Mouse (Mus musculus) liver, embryonic 14.5 days (tissue): ENCODE results near the gene Slc25a12. TPM values are rescaled to one million over a fixed set of nuclear protein-coding genes. Genes with fewer than 3 reads are reported as not detected.

ENCODE experiments used
- ATAC-seq: fragments of 200-750 bp; cut with Nextera tagmentation; 2 replicates; pipeline ENCODE4 v1.8.0; 2017; ENCODE audit warnings: moderate number of reproducible peaks, mild to moderate bottlenecking, moderate library complexity; ENCODE audit not compliant: insufficient read depth
- DNase-seq, 3 experiments: peaks; one replicate each; pipeline ENCODE4 v3.0.0-alpha.2; 2012 to 2013; ENCODE audit warnings: low read depth in 3 of 3, low spot score in 3 of 3
- H3K27ac ChIP-seq: fragments of 300-500 bp; sonication (generic); 2 replicates; pipeline ENCODE4 v1.5.1; 2014; ENCODE audit warnings: moderate library complexity, mild to moderate bottlenecking, control low read depth, inconsistent platforms
- H3K27me3 ChIP-seq: fragments of 300-500 bp; sonication (generic); 2 replicates; pipeline ENCODE4 v1.6.1; 2014; ENCODE audit warnings: mild to moderate bottlenecking, low read length, moderate library complexity; ENCODE audit not compliant: control insufficient read depth, insufficient read depth
- H3K36me3 ChIP-seq: fragments of 300-500 bp; sonication (generic); replicated peaks from 2 replicates; pipeline ENCODE4 v1.6.1; 2014; ENCODE audit warnings: low read depth; ENCODE audit not compliant: control insufficient read depth, insufficient read depth
- H3K4me1 ChIP-seq, 2 experiments: fragments of 200-500 bp in 1 of 2; fragments of 300-500 bp in 1 of 2; sonication (generic) in 1 of 2; replicated peaks; 2 replicates each; pipeline ENCODE4 v1.6.1; 2012 to 2014; ENCODE audit warnings: antibody characterized with exemption in 1 of 2, inconsistent platforms in 1 of 2, low read length in 1 of 2; ENCODE audit not compliant: control insufficient read depth in 2 of 2, insufficient read depth in 2 of 2
- H3K4me2 ChIP-seq: fragments of 300-500 bp; sonication (generic); 2 replicates; pipeline ENCODE4 v1.6.1; 2014; ENCODE audit warnings: low read depth, mild to moderate bottlenecking, control low read depth, moderate library complexity
- H3K4me3 ChIP-seq, 2 experiments: fragments of 200-500 bp in 1 of 2; fragments of 300-500 bp in 1 of 2; sonication (generic) in 1 of 2; 2 replicates each; pipeline ENCODE4 v1.5.1; 2012 to 2014; ENCODE audit warnings: low read depth in 2 of 2, low read length in 2 of 2, mild to moderate bottlenecking in 2 of 2, control low read depth in 1 of 2, inconsistent platforms in 1 of 2, moderate library complexity in 1 of 2; ENCODE audit not compliant: insufficient read depth in 1 of 2
- H3K9ac ChIP-seq: fragments of 300-500 bp; sonication (generic); replicated peaks from 2 replicates; pipeline ENCODE4 v1.6.1; 2014; ENCODE audit warnings: mild to moderate bottlenecking, control low read depth, moderate library complexity
- H3K9me3 ChIP-seq: fragments of 300-500 bp; sonication (generic); 2 replicates; pipeline ENCODE4 v1.6.1; 2016; ENCODE audit warnings: low read length, mixed read lengths; ENCODE audit not compliant: control insufficient read depth
- CTCF ChIP-seq: IDR thresholded peaks from 2 replicates; pipeline ENCODE4 v1.5.1; 2016; ENCODE audit warnings: antibody characterized with exemption, low read depth, control low read depth
- EP300 ChIP-seq: IDR thresholded peaks from 2 replicates; pipeline ENCODE4 v1.6.1; 2016; ENCODE audit warnings: antibody characterized with exemption, low read depth
- WGBS: fragments of 180-500 bp; shearing (Covaris S2); extraction: QIAGEN DNeasy Blood & Tissue Kit; methylation state at CpG from one replicate; pipeline ENCODE4 v1.1.7; 2014; ENCODE audit not compliant: insufficient replicate concordance; 5-methylcytosine and 5-hydroxymethylcytosine counted together
- polyA plus RNA-seq, 2 experiments: library from polyadenylated mRNA; depleted of rRNA in 1 of 2; stranded (reverse) in 1 of 2; unstranded in 1 of 2; fragments of >200 nt; fragmentation: Nextera tagmentation in 1 of 2; extraction: Ambion mirVana in 1 of 2; gene quantifications; 2 replicates each; pipeline versions ENCODE4 v1.2.1 to v1.2.3; 2012 to 2014

The Slc25a12 gene
- polyA plus RNA-seq, 2 experiments = 12.8 to 23.0 TPM

DNA sequence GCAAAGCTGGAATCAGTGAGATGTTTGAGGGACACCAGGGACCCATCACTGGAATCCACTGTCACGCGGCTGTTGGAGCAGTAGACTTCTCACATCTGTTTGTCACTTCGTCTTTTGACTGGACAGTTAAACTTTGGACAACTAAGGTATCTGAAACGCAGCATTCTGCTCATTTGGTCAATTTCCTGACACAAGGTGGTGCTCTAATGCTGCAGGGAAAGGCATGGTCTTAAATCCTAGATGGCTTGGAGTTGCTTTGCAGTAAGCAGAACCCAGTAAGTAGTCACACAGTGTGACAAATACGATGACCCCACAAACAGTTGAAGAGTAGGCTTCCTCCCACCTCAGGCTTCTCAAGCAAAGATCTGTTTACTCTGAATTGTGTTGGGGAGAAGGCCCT lies 116.7 kb downstream of the Slc25a12 start:
- no peaks in the 10 kb centered on the region for H3K9me3 ChIP-seq
- no peak overlapping the region for H3K27ac ChIP-seq
- peaks cover 0 to 5% of the 10 kb centered on the region in 2 experiments; a peak in 1 of 4 replicates for H3K4me1 ChIP-seq
- peaks cover 29% of the 10 kb centered on the region for H3K36me3 ChIP-seq
- ATAC-seq = no peak
- 72% methylated on average over 5 of the region's 5 CpGs for WGBS
- DNase-seq = no peak
- no peak overlapping the region for H3K9ac ChIP-seq
- H3K4me2 ChIP-seq = no peak overlapping the region
- no peaks in the 10 kb centered on the region for H3K27me3 ChIP-seq
- peak; percentile 62 for TF ChIP-seq CTCF
- TF ChIP-seq EP300 = no peak
- H3K4me3 ChIP-seq = no peak overlapping the region

- no peak overlapping the region for H3K9ac ChIP-seq
- H3K36me3 ChIP-seq = peaks cover 29% of the 10 kb centered on the region
- no peak overlapping the region for H3K4me2 ChIP-seq
- no peak overlapping the region for H3K4me3 ChIP-seq
- 0 out of 2 replicates have a peak, but pooled peaks have one; percentile 30 for TF ChIP-seq EP300
- TF ChIP-seq CTCF = no peak
- ATAC-seq (no peak), DNase-seq (no peak)
- H3K9me3 ChIP-seq = no peaks in the 10 kb centered on the region
- WGBS = 11% methylated on average over 3 of the region's 3 CpGs
- H3K4me1 ChIP-seq = no peaks in the 10 kb centered on the region
- H3K27ac ChIP-seq = no peak overlapping the region
- H3K27me3 ChIP-seq = no peaks in the 10 kb centered on the region
Observed at GRCm38 (mm10) chr2:71248071-71248470, 119.5 kb downstream of the Slc25a12 start.

DNA sequence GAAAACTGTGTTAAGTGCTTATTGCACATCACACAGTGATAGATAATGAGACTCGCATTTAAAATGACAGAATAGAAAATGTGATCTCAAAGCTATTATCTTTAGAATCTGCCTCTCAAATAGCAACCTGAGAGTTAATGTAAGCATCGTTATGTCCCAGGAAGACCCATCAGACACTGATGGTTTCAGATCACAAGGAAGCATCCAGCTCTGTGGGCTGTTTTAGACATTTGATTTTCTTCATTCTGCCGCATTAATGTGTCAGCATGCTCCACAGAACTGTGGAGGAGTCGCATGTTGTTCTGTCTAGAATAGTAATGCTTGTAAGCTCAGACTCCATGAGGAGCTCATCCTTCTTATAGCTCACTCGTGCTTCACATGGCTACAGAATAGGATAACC lies 121.5 kb downstream of the Slc25a12 start:
- Histone ChIP-seq H3K4me3 (no peak overlapping the region), H3K36me3 (peaks cover 15% of the 10 kb centered on the region), H3K27ac (no peak overlapping the region), H3K9me3 (no peaks in the 10 kb centered on the region), H3K4me2 (no peak overlapping the region), H3K9ac (no peak overlapping the region), H3K27me3 (no peaks in the 10 kb centered on the region), H3K4me1 (no peaks in the 10 kb centered on the region)
- TF ChIP-seq CTCF = no peak
- TF ChIP-seq EP300 = no peak
- WGBS = 82% methylated on average over 5 of the region's 5 CpGs
- ATAC-seq (no peak), DNase-seq (no peak)

DNA sequence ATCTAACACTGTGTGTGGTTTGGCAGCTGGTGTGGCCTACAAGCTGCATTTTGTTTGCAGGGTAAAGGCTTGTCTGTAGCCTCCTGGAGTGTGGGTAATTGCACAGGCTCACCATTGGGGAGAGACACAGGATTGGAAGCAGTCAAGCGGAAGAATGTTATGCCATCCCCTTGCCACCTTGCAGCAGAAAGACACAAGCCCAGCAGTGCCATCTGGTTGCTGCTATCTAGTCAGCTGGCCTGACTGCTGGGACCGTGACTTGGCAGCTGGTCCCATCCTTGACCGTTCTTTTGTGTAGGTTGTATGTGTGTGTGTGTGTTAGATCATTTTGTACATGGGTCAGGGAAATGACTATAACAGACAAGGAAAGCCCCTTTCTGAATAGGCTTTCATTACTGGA lies 122.1 kb downstream of the Slc25a12 start:
- TF ChIP-seq EP300 = no peak
- 0 out of 2 replicates have a peak, but pooled peaks have one; percentile 3 for TF ChIP-seq CTCF
- 82% methylated on average over 3 of the region's 3 CpGs for WGBS
- Histone ChIP-seq H3K27ac (no peak overlapping the region), H3K9me3 (no peaks in the 10 kb centered on the region), H3K9ac (no peak overlapping the region), H3K4me3 (no peak overlapping the region), H3K4me2 (no peak overlapping the region), H3K27me3 (no peaks in the 10 kb centered on the region), H3K4me1 (no peaks in the 10 kb centered on the region), H3K36me3 (peaks cover 9% of the 10 kb centered on the region)
- no peak for ATAC-seq
- no peak for DNase-seq

- ATAC-seq = no peak
- WGBS = 84% methylated on average over 7 of the region's 7 CpGs
- H3K4me2 ChIP-seq = no peak overlapping the region
Observed at GRCm38 (mm10) chr2:71244807-71245206, 122.7 kb downstream of the Slc25a12 start.

More at GRCm38 (mm10) chr2:71244807-71245206, 122.7 kb downstream of the Slc25a12 start:
- Histone ChIP-seq H3K27ac (no peak overlapping the region), H3K4me1 (no peaks in the 10 kb centered on the region), H3K9me3 (no peaks in the 10 kb centered on the region), H3K4me3 (no peak overlapping the region), H3K9ac (no peak overlapping the region), H3K27me3 (no peaks in the 10 kb centered on the region), H3K36me3 (peaks cover 3% of the 10 kb centered on the region)
- no peak for TF ChIP-seq CTCF
- TF ChIP-seq EP300 = no peak
- DNase-seq = no peak
